Mouse (Mus musculus) adrenal gland, adult 2 months (tissue): Measurements from ENCODE around the gene Slc6a8. TPM values are rescaled to one million over a fixed set of nuclear protein-coding genes. Genes with fewer than 3 reads are reported as not detected.

Experiments used
- DNase-seq: peaks from one replicate; pipeline ENCODE4 v3.0.0; 2021
- long read RNA-seq: library from polyadenylated mRNA; stranded (forward); transcript quantifications from one replicate; pipeline ENCODE4 v2.0.0, GENCODE M21; 2021
- polyA plus RNA-seq: library from polyadenylated mRNA; depleted of rRNA; stranded (reverse); fragments of >200 nt; gene quantifications from 2 replicates; pipeline ENCODE4 v1.2.3, GENCODE M21; 2012; rRNA removed
- total RNA-seq, 2 experiments: library from RNA; stranded (reverse); gene quantifications; 2 replicates each; pipeline ENCODE4 v1.2.3; 2021

Slc6a8 gene
- total RNA-seq = 100 to 1,000 TPM in 1 of 2 experiments, 10 to 100 TPM in 1; 73.8 to 137 TPM
- 82.6 and 101 TPM in 2 replicates for polyA plus RNA-seq
- long read RNA-seq, transcript Slc6a8-203 (13 exons, 3,314 nt) = major isoform, 28 of 47 reads
- long read RNA-seq, partial matches to known transcripts = 9 of 47 reads
- long read RNA-seq, other reads (novel, unspliced or antisense) = 9 of 47 reads

GRCm38 (mm10) chrX:73672879-73673618 is at the start of gene Slc6a8:
Gene Slc6a8, plus strand, starts transcription at chrX:73673150.
- peak; percentile 84 for DNase-seq

DNA sequence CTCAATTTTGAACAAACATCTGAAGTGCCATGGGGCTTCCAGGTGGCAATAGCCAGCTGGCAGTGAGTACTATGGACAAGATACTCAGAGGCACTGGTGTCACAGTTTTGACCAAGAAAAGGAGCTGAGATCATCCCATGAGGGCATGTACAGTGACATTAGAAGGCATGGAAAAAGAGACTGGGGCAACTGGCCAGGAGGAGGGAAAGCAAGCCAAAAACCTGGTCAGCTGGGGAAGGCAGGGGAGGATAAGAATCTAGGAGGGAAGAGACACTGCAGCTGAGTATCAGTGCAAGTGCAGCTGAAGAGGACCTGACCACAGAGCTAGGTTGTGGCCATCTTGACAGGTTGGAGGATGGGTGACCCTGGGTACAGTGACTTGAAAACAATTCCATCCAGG is 46.0 kb upstream of the Slc6a8 start:
- no peak for DNase-seq

DNA sequence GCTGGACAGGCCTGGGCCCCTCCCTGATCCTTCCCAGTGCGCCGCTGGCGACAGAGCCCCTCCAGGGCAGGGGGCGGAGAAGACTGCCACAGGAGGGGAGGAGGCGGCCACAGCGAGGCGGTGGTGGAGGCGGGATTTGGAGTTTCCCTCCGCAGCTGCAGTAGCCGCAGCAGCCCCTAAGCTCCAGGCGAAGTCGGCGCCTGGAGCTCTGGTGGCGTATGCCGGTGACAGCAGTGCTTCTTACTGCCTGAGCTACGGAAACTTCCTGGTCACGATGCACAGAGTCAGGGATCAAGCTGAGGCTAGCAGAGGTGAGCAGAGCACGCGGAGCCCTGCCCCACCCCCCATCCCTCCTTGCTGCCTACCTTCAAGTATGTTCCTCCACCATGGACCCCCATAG is 37.5 kb upstream of the Slc6a8 start:
- DNase-seq = no peak

DNA sequence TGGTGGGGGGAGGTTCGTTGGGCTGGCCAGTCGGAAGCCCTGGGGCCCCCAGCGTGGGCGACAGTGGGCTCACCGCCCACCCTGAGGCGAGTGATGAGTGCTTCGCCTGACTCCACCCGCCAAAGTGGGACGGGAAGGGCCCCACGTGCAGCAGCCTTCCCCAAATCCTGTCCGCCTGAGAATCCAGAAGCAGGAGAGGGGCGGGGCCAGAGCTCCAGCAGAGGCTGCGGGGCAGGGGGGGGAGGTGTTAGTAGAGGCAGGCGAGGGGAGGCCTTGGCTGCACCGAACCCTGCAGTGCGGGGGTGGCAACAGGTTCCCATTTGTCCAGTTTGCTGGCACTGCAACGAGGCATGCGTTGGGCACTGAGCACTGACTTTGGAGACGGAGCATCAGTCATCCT is 35.5 kb upstream of the Slc6a8 start:
- peak; percentile 14 for DNase-seq

GRCm38 (mm10) chrX:73639255-73639675 is 33.7 kb upstream of the Slc6a8 start, which contains the start of gene Dusp9:
Gene Dusp9, plus strand, starts transcription at chrX:73639419.
- DNase-seq = peak; percentile 53

- peak; percentile 33 for DNase-seq
Observed at GRCm38 (mm10) chrX:73639901-73640469, 33.0 kb upstream of the Slc6a8 start.

- DNase-seq = no peak
Observed at GRCm38 (mm10) chrX:73645121-73645520, 27.8 kb upstream of the Slc6a8 start.

DNA sequence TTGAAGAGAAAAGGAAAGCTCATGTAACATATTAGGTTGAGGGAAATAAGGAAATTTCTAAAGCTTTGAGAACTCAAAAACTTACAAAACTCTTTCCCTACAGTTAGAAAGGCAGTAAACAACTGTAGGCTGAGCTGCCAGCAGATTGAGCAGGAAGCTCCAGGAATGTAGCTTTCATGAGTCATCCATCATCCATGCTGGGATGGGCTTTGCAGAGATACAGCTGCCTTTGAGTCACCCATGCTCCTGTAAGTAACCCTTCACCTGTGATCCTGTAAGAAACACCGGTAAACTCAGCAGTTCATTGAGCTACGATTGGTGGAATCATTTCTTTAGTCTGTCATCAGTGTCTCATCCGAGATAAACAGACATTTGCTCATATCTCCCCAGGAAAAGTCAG is 22.1 kb upstream of the Slc6a8 start:
- no peak for DNase-seq

DNA sequence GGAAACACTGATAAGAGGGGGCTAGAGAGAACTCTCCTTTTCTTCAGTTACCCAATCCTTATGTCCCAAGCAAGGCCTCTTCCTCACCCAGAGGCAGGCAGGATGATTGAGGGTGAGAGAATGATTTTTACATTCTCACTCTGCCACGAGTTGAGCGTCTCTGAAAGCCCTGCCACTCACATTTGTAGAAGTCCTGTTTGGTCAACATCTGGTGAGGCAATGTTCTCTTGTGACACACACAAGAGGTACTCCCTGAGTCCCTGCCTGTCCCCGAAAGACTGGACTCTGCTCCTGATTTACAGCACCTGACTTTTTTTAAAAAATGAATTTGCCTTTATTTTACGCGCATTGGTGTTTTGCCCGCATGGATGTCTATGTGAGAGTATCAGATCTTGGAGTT is 19.6 kb upstream of the Slc6a8 start:
- no peak for DNase-seq

DNA sequence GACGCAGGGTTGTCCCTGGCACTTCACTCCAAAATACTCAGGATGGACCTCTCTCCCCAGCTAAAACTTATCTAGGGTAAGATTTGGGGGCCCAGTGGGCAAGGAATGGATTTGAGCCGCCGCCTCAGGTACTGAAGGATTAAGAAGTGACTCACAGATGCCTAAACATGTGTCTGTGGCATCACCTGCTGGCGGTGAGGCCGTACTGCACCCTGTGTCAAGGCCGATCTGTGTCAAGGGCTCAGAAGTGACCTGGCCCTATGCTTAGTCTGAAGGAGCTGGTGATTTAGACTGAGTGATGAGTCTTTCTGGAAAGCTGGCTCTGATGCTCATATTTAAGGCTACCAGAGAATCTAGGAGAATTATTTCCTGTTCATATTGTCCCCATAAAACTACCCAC is 18.8 kb upstream of the Slc6a8 start:
- DNase-seq = peak; percentile 53

- no peak for DNase-seq
Observed at GRCm38 (mm10) chrX:73655529-73655928, 17.4 kb upstream of the Slc6a8 start.

GRCm38 (mm10) chrX:73658391-73658790 is 14.6 kb upstream of the Slc6a8 start:
- DNase-seq = no peak

GRCm38 (mm10) chrX:73658936-73659574 is 13.9 kb upstream of the Slc6a8 start:
- DNase-seq = no peak

- no peak for DNase-seq
Observed at GRCm38 (mm10) chrX:73659575-73660283, 13.2 kb upstream of the Slc6a8 start, which contains the start of gene Pnck. Gene Pnck, minus strand, starts transcription at chrX:73660117.

DNA sequence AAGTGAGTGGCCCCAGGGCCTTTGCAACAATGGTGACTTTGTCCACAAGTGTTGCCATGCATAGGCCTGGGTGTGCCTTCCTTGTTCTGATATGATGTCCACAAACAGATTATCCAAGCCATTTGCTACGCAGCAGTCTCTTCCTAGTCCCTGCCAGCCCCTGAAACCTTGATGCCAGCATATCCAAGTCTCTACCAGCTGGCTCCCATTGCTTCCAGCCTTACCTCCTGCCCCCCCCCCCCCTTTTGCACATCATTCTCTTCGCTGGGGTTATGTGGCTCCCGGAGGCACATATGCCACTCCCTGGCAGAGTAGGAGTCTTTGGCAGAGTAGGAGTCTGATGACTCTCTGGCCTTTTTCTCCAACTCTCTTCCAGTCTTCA is 12.7 kb upstream of the Slc6a8 start:
- DNase-seq = no peak

DNA sequence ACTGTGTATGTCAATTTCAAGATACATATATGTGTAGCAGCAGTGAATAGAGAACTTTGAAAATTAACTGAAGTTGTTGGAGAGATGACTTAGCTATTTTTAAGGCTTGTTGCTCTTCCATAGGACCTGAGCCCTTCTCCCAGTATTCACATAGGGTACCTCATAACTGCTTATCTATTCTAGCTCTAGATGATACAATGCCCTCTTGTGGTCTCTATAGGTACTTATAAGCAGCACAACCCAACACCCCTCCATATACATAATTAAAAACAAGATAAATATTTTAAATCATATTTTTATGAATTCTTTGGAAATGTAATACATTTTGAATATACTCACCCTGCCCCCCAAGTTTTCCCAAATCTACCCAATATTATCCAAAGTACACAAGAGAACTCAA is 9.8 kb upstream of the Slc6a8 start:
- DNase-seq = no peak

- peak; percentile 59 for DNase-seq
Observed at GRCm38 (mm10) chrX:73672031-73672431, 919 bp upstream of the Slc6a8 start.

GRCm38 (mm10) chrX:73673619-73673967 is 643 bp downstream of the Slc6a8 start:
- no peak for DNase-seq

GRCm38 (mm10) chrX:73673968-73674661 is 1.2 kb downstream of the Slc6a8 start:
- DNase-seq = peak; percentile 40

GRCm38 (mm10) chrX:73675231-73675630 is 2.3 kb downstream of the Slc6a8 start:
- peak; percentile 70 for DNase-seq

DNA sequence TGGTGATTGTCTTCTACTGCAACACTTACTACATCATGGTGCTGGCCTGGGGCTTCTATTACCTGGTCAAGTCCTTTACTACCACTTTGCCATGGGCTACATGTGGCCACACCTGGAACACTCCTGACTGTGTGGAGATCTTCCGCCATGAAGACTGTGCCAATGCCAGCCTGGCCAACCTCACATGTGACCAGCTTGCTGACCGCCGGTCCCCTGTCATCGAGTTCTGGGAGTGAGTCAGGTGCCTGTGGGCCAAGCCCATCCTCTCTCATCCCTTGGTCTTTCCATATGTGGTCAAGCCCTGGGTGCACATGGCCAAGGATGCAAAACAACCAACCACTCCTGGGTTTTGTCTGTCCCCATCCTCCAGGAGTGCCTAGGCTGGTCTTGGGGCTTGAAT is 3.7 kb downstream of the Slc6a8 start:
- DNase-seq = no peak

DNA sequence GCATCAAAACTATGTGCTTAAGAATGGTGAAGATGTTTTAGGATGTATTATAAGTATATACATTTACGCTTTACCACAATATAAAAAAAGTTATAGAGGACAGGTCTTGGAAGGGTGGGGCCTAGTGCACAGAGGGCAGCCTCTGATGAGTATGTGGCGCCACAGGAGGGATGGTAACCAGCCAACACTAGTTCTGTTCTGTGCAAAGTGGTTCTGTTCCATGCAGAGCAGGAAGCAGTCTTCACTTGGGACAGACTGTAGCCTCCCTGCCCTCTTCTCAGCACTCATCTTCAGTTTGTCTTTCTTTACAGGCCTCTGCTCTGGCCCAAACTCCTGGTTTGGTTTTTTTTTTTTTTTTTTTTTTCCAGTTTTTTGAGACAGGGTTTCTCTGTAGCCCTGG is 11.2 kb downstream of the Slc6a8 start:
- DNase-seq = no peak
